Mouse (Mus musculus) CD4-positive, CD25-positive, alpha-beta regulatory T cell, adult 4 months (primary cell): ENCODE data around the gene Myrfl. TPM values are rescaled to one million over a fixed set of nuclear protein-coding genes. Genes with fewer than 3 reads are reported as not detected.

Experiments
- ATAC-seq: one replicate; pipeline ENCODE4 v1.8.0; 2017
- polyA plus RNA-seq, 2 experiments: library from polyadenylated mRNA; unstranded; fragments of 100-300 nt; shearing (Covaris generic); gene quantifications; one replicate each; pipeline ENCODE4 v1.2.1; 2017

Myrfl gene
- under 1 TPM in 1 of 2 experiments, not detected in 1; 0.09 TPM for polyA plus RNA-seq

- ATAC-seq, result no peak
These were observed at the start of gene Myrfl for GRCm38 (mm10) chr10:116896336-116897177. Gene Myrfl, minus strand, starts transcription at chr10:116896919.

- ATAC-seq, result no peak
These were observed 48.2 kb upstream of the Myrfl start for GRCm38 (mm10) chr10:116944940-116945339.

- peak; percentile 38 for ATAC-seq
These were observed 47.4 kb upstream of the Myrfl start for GRCm38 (mm10) chr10:116944144-116944543.

- ATAC-seq, result no peak
These were observed 46.3 kb upstream of the Myrfl start for GRCm38 (mm10) chr10:116943025-116943424.

GRCm38 (mm10) chr10:116935028-116935427, 38.3 kb upstream of the Myrfl start:
- ATAC-seq, result no peak

- no peak for ATAC-seq
These were observed 37.1 kb upstream of the Myrfl start for GRCm38 (mm10) chr10:116933794-116934193.

- no peak for ATAC-seq
These were observed 35.7 kb upstream of the Myrfl start for GRCm38 (mm10) chr10:116932418-116932817.

GRCm38 (mm10) chr10:116931497-116932179, 34.9 kb upstream of the Myrfl start:
- peak; percentile 48 for ATAC-seq

- ATAC-seq, result peak; percentile 24
These were observed 34.2 kb upstream of the Myrfl start for GRCm38 (mm10) chr10:116930936-116931335.

- peak; percentile 77 for ATAC-seq
These were observed 33.8 kb upstream of the Myrfl start for GRCm38 (mm10) chr10:116930506-116930905.

- ATAC-seq, result no peak
These were observed 32.1 kb upstream of the Myrfl start for GRCm38 (mm10) chr10:116928826-116929225.

- ATAC-seq, result no peak
These were observed 29.9 kb upstream of the Myrfl start for GRCm38 (mm10) chr10:116926428-116927113.

GRCm38 (mm10) chr10:116923651-116924495, 27.2 kb upstream of the Myrfl start:
- peak; percentile 26 for ATAC-seq

GRCm38 (mm10) chr10:116922161-116922560, 25.4 kb upstream of the Myrfl start:
- ATAC-seq, result peak; percentile 22

- ATAC-seq, result no peak
These were observed 24.7 kb upstream of the Myrfl start for GRCm38 (mm10) chr10:116921416-116921815.

GRCm38 (mm10) chr10:116920641-116921040, 23.9 kb upstream of the Myrfl start:
- ATAC-seq, result no peak

GRCm38 (mm10) chr10:116919368-116920317, 22.9 kb upstream of the Myrfl start:
- ATAC-seq, result peak; percentile 24

- ATAC-seq, result no peak
These were observed 19.9 kb upstream of the Myrfl start for GRCm38 (mm10) chr10:116916581-116916980.

- no peak for ATAC-seq
These were observed 18.6 kb upstream of the Myrfl start for GRCm38 (mm10) chr10:116915286-116915685.

- ATAC-seq, result no peak
These were observed 17.9 kb upstream of the Myrfl start for GRCm38 (mm10) chr10:116914586-116914985.
